Mouse (Mus musculus): ENCODE results near the gene F2rl2. TPM values are rescaled to one million over a fixed set of nuclear protein-coding genes. Genes with fewer than 3 reads are reported as not detected.

Gene F2rl2
- total RNA-seq, 2 experiments from 2014 or later, result 1.1 TPM; not detected in 1

Other genes with a start within 250 kb of the F2rl2 start
- gene S100z, start 218.1 kb upstream of the F2rl2 start, total RNA-seq (2014; fragmentation: Nextera tagmentation), result not detected in 2 replicates
- not detected in 2 replicates for gene S100z, start 218.1 kb upstream of the F2rl2 start, total RNA-seq (2017)
- 0.41 and 0.58 TPM in 2 replicates for gene F2rl1, start 171.6 kb upstream of the F2rl2 start, total RNA-seq (2014; fragmentation: Nextera tagmentation)
- 0.17 and 0.77 TPM in 2 replicates for gene F2rl1, start 171.6 kb upstream of the F2rl2 start, total RNA-seq (2017)
- gene F2r, start 78.4 kb upstream of the F2rl2 start, total RNA-seq (2014; fragmentation: Nextera tagmentation), result 0.70 and 2.6 TPM in 2 replicates
- 2.1 TPM in 2 replicates for gene F2r, start 78.4 kb upstream of the F2rl2 start, total RNA-seq (2017)
- 71.4 and 91.9 TPM in 2 replicates for gene Iqgap2, start 195.1 kb downstream of the F2rl2 start, total RNA-seq (2014; fragmentation: Nextera tagmentation)
- gene Iqgap2, start 195.1 kb downstream of the F2rl2 start, total RNA-seq (2017), result 143 and 157 TPM in 2 replicates